Mouse (Mus musculus) midbrain, embryonic 15.5 days (tissue): ENCODE measurements around the gene March7. TPM values are rescaled to one million over a fixed set of nuclear protein-coding genes. Genes with fewer than 3 reads are reported as not detected.

Experiments used
- ATAC-seq: fragments of 200-750 bp; cut with Nextera tagmentation; replicated peaks from 2 replicates; pipeline ENCODE4 v1.8.0; 2017; ENCODE audit warnings: moderate TSS enrichment
- H3K27ac ChIP-seq: fragments of 300-500 bp; sonication (generic); 2 replicates; pipeline ENCODE4 v1.5.1; 2015; ENCODE audit warnings: mild to moderate bottlenecking, inconsistent platforms
- H3K27me3 ChIP-seq: fragments of 300-500 bp; sonication (generic); replicated peaks from 2 replicates; pipeline ENCODE4 v1.6.1; 2015; ENCODE audit warnings: inconsistent platforms
- H3K36me3 ChIP-seq: fragments of 300-500 bp; sonication (generic); replicated peaks from 2 replicates; pipeline ENCODE4 v1.6.1; 2015; ENCODE audit warnings: inconsistent platforms
- H3K4me1 ChIP-seq: fragments of 300-500 bp; sonication (generic); 2 replicates; pipeline ENCODE4 v1.6.1; 2015; ENCODE audit warnings: inconsistent platforms
- H3K4me2 ChIP-seq: fragments of 300-500 bp; sonication (generic); 2 replicates; pipeline ENCODE4 v1.6.1; 2015; ENCODE audit warnings: inconsistent platforms, mild to moderate bottlenecking, moderate library complexity
- H3K4me3 ChIP-seq: fragments of 300-500 bp; sonication (generic); 2 replicates; pipeline ENCODE4 v1.5.1; 2015; ENCODE audit warnings: mild to moderate bottlenecking, inconsistent platforms
- H3K9ac ChIP-seq: fragments of 300-500 bp; sonication (generic); 2 replicates; pipeline ENCODE4 v1.6.1; 2015; ENCODE audit warnings: mild to moderate bottlenecking, inconsistent platforms
- H3K9me3 ChIP-seq: fragments of 300-500 bp; sonication (generic); 2 replicates; pipeline ENCODE4 v1.6.1; 2016; ENCODE audit warnings: inconsistent platforms
- WGBS: fragments of 180-500 bp; shearing (Covaris S2); methylation state at CpG from one replicate; pipeline ENCODE4 v1.1.7; 2015; ENCODE audit warnings: mixed read lengths; 5-methylcytosine and 5-hydroxymethylcytosine counted together
- polyA plus RNA-seq: library from polyadenylated mRNA; unstranded; fragments of >200 nt; fragmentation: Nextera tagmentation; extraction: Ambion mirVana; gene quantifications from 2 replicates; pipeline ENCODE4 v1.2.1, GENCODE M21; 2015

The March7 gene
- polyA plus RNA-seq = 89.7 and 95.1 TPM in 2 replicates

DNA sequence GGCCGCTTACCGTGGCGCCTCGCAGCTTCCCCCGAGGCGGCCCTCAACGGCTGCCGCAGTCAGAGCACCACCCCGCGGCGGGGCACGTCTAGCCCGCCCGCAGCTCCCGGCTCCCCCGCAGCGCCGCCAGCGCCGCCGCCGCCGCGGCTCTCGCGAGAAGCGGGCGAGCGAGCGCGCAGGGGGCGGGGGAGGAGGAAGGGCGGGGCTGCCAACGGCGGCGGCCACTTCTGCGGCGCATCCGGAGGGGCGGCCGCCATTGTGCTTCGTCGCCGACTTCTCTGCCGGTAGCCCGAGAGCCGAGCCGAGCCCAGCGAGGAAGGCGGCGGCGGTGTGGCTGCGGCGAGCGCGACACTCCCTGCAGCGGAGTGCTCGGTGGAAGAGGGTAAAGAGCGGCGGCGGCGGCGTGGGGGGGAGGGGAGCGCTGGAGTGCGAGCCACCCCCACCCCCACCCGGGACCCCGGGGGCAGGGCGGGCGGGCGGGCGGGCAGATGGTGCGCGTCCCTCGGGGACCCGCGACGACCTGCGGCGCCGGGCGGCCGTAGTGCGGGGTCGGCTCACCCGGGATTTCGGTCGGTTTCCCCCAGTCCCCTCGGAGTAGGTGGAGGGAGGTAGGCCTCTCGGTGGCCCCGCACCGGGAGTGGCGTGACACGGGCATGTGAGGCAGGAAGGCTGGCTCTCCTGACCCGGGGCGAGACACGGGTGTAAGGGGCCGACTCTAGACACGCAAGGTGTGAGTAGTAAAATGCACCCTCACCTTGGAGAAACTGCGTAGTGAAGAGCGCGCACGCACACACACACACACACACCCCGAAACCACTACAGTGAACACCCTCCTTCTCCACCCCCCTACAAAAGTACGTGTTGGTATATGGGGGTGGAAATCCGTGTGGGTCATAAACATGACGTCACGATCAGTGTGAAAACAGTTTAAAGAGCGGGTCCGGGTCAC lies at the start of gene March7, which contains the start of gene Baz2b:
Gene March7 (plus strand): TSS at position 185 of the 949 bp plus-strand sequence.
Gene Baz2b (minus strand): TSS at position 137 of the 949 bp plus-strand sequence.
- WGBS = under 1% methylated on average over 98 of the region's 109 CpGs
- Histone ChIP-seq H3K4me3 (peak within 1 kb of the TSS; percentile 84), H3K4me2 (peak within 1 kb of the TSS; percentile 59), H3K9ac (peak within 1 kb of the TSS; percentile 78), H3K9me3 (no peaks in the 10 kb centered on the region), H3K36me3 (no peaks in the 10 kb centered on the region), H3K27me3 (no peaks in the 10 kb centered on the region), H3K27ac (peak within 1 kb of the TSS; percentile 92), H3K4me1 (peaks cover 31% of the 10 kb centered on the region)
- peak; percentile 92 for ATAC-seq

DNA sequence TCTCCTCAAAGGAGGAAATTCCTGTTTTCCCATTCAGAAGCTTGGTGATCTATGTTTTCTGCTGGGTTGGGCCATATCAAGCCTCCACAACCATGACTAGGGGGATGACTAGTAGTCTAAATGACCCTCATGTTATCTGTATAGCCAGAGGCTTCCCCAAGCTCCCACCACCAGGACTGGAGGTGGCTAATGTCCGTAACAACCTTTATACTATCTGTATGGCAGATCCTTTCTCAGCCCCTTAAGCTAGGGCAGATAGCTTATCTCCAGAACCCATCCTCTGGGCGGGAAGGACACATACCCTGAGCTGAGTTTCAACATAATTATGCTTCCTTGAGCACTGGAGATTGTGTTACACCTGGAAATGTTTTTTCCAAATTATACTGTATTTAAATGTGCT lies 45.9 kb upstream of the March7 start:
- WGBS = 85% methylated on average over 2 of the region's 2 CpGs
- ATAC-seq = no peak
- no peak overlapping the region for H3K9ac ChIP-seq
- no peak overlapping the region for H3K4me2 ChIP-seq
- no peak overlapping the region for H3K4me3 ChIP-seq
- H3K4me1 ChIP-seq = no peaks in the 10 kb centered on the region
- no peaks in the 10 kb centered on the region for H3K27me3 ChIP-seq
- no peaks in the 10 kb centered on the region for H3K36me3 ChIP-seq
- no peaks in the 10 kb centered on the region for H3K9me3 ChIP-seq
- H3K27ac ChIP-seq = no peak overlapping the region

DNA sequence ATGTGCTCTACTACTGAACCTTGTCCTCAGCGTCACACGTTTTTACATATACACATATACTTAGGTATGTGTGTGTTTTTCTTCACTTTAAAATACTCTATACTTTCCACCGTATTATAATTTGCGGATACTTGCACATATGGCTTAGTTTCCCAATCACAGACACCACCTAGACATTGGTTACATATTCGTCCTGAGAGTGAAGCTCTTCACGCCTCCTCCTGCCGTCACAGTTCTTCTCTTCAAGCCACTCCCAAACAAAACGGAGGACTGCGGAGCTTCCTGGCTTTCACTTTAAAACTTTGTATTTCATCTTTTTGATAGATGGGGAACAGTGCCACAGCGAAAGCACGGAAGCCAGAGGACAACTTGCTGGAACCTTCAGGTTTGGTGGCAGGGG lies 44.0 kb upstream of the March7 start:
- 95% methylated on average over 11 of the region's 11 CpGs for WGBS
- ATAC-seq = no peak
- H3K9ac ChIP-seq = no peak overlapping the region

DNA sequence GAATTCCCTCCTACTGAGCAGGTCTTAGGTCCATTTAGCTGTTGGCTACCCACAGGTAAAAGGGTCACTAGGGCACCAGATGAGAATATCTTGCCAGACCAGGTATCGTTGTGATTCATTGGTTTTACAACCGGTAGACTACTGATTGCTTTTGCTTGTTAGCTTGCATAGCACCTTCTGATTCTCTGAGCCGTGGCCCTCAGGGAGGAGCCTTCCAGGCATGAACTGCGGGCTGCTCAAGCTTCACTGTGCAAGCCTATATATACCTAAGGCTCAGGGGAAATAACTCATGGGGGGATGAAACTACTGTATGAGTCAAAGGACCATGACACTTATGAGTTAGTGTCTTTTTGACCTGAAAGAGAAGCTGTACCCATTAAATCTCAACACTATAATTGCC lies 42.8 kb upstream of the March7 start:
- no peak for ATAC-seq
- Histone ChIP-seq H3K27me3 (no peaks in the 10 kb centered on the region), H3K4me1 (no peaks in the 10 kb centered on the region), H3K36me3 (no peaks in the 10 kb centered on the region), H3K27ac (no peak overlapping the region), H3K9me3 (no peaks in the 10 kb centered on the region), H3K9ac (no peak overlapping the region), H3K4me3 (no peak overlapping the region), H3K4me2 (no peak overlapping the region)
- WGBS = 89% methylated on average over 4 of the region's 4 CpGs

More for the DNA sequence above, 44.0 kb upstream of the March7 start:
- Histone ChIP-seq H3K36me3 (no peaks in the 10 kb centered on the region), H3K9me3 (no peaks in the 10 kb centered on the region), H3K27ac (no peak overlapping the region), H3K4me3 (no peak overlapping the region), H3K27me3 (no peaks in the 10 kb centered on the region), H3K4me2 (no peak overlapping the region), H3K4me1 (no peaks in the 10 kb centered on the region)

DNA sequence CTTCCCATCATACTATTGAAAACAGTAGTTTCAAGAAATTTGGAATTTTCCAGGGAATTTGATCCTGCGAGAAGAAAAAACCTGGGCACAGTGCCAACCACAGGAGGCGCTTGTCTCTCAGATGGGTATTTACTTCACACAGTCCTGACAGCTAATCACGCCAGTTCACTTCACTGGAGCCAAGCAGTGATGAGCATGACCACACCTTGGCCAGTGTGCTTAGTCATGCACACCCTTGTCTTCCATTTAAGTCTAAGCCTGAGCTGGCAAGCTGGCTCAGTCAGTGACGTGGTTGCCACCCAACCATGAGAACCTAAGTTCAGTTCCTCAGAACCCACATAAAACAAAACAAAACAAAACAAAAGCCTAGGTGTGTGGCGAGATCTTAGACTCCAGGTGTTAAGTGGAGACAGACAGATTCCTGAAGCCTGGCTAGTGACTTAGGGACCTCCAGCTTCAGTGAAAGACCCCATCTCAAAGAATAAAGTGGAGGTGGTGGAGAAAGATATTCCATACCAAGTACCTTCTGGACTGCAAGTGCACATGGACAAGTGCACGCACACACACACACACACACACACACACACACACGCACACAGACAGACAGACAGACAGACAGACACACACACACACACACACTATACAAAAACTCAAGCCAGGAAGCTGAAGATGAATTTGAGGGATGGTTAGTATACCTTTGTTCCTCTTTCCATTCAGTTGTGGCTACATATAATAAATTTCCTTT lies 37.7 kb upstream of the March7 start:
- Histone ChIP-seq H3K9me3 (no peaks in the 10 kb centered on the region), H3K36me3 (no peaks in the 10 kb centered on the region), H3K4me2 (no peak overlapping the region), H3K27me3 (no peaks in the 10 kb centered on the region), H3K4me3 (no peak overlapping the region), H3K9ac (no peak overlapping the region), H3K27ac (no peak overlapping the region), H3K4me1 (no peaks in the 10 kb centered on the region)
- WGBS = 67% methylated on average over 7 of the region's 7 CpGs
- no peak for ATAC-seq

DNA sequence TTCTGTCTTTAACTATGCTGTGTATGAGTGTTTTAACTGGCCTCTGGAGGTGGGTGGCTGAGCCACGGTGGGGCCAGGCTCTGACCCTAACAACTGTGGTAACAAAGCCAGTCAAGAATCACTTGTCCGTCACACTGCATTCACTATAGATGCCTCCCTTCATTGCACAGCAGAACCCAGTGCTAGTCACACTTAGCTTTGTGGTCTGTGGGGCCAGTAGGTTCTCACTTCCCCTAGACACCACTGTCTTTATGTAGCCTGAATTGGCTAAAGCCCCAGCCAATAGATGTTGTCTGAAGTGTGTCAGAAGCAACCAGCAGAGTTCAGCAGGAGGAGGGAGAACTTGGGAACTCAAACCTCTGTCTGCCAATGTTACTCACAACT lies 37.2 kb upstream of the March7 start:
- no peak for ATAC-seq
- Histone ChIP-seq H3K36me3 (no peaks in the 10 kb centered on the region), H3K27ac (no peak overlapping the region), H3K9me3 (no peaks in the 10 kb centered on the region), H3K4me1 (no peaks in the 10 kb centered on the region), H3K4me2 (no peak overlapping the region), H3K9ac (no peak overlapping the region), H3K4me3 (no peak overlapping the region), H3K27me3 (no peaks in the 10 kb centered on the region)
- 61% methylated on average over 2 of the region's 2 CpGs for WGBS

DNA sequence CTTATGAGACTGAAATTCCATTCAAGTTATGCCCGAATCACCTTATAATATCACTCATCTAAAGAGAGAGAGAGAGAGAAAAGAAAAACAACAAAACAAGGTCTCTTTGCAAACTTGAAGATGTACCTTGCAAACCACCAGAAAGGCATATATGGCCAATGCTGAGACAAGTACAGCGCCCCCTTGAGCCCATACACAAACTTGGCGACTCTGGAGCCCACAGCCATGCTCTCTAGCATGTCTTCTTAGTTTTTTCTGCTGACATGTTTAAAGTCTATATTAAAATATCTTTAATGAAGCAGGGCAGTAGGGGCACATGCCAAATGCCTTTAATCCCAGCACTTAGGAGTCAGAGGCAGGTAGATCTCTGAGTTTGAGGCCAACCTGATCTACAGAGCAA lies 36.5 kb upstream of the March7 start:
- H3K27ac ChIP-seq = no peak overlapping the region
- H3K4me2 ChIP-seq = no peak overlapping the region
- no peak overlapping the region for H3K4me3 ChIP-seq
- 67% methylated on average over 3 of the region's 3 CpGs for WGBS
- ATAC-seq = no peak
- no peak overlapping the region for H3K9ac ChIP-seq
- no peaks in the 10 kb centered on the region for H3K36me3 ChIP-seq
- no peaks in the 10 kb centered on the region for H3K9me3 ChIP-seq
- no peaks in the 10 kb centered on the region for H3K27me3 ChIP-seq
- no peaks in the 10 kb centered on the region for H3K4me1 ChIP-seq

DNA sequence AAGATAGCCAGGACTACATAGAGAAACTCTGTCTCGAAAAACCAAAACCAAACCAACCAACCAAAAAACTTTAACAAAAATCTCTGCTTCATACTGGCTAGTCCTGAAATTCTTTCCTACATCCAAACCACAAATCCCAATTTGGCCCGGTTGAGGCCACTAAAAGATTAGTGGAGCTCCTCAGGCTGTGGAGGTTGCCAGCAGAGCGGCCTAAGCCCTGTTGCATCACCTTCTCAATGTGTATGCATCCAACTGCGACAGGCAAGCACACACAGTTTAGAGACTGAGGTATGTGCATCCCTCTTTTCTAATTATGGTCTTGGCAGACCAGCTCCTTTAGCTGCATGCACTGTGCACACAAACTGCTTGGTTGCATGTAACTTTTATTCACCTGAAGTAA lies 36.1 kb upstream of the March7 start:
- Histone ChIP-seq H3K9ac (no peak overlapping the region), H3K27me3 (no peaks in the 10 kb centered on the region), H3K4me1 (no peaks in the 10 kb centered on the region), H3K4me3 (no peak overlapping the region), H3K36me3 (no peaks in the 10 kb centered on the region), H3K9me3 (no peaks in the 10 kb centered on the region), H3K4me2 (no peak overlapping the region), H3K27ac (no peak overlapping the region)
- 92% methylated on average over 4 of the region's 4 CpGs for WGBS
- ATAC-seq = no peak

DNA sequence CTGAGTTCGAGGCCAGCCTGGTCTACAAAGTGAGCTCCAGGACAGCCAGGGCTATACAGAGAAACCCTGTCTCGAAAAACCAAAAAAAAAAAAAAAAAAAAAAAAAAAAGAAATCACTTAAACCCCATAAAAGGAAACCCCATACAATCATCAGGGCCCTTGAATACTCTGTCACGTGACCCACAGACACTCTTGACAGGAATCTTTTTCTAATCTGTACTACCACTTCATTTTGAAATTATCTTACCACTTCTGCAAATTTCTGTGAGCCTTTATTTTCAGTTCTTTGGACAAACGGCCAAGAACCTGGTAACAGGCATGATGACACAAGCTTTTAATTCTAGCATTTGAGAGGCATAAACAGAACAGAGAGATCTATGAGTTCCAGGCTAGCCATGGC lies 34.6 kb upstream of the March7 start:
- Histone ChIP-seq H3K4me3 (no peak overlapping the region), H3K9me3 (no peaks in the 10 kb centered on the region), H3K27ac (no peak overlapping the region), H3K4me2 (no peak overlapping the region), H3K9ac (no peak overlapping the region), H3K36me3 (no peaks in the 10 kb centered on the region), H3K4me1 (no peaks in the 10 kb centered on the region), H3K27me3 (no peaks in the 10 kb centered on the region)
- ATAC-seq = no peak
- 90% methylated on average over 3 of the region's 4 CpGs for whole genome bisulfite sequencing

DNA sequence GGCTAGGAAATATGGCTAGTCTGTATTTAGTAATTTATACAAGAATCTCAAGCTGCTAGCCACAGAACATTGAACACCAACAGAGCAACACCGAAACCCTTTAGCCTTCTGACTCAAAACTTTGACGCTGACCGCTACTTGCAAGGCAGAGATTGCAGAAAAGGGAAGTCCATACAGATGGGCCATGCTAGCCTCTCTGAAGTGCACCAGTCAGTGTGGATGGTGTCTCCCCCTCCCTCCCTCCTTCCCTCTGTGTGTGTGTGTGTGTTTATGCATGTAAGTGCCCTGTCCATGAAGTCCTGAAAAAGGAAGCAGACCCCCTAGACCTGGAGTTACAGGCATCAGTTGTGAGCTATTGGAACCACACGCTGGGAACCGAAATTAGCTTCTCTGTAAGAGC lies 33.6 kb upstream of the March7 start:
- Histone ChIP-seq H3K9me3 (no peaks in the 10 kb centered on the region), H3K4me3 (no peak overlapping the region), H3K4me1 (no peaks in the 10 kb centered on the region), H3K36me3 (no peaks in the 10 kb centered on the region), H3K27ac (no peak overlapping the region), H3K4me2 (no peak overlapping the region), H3K9ac (no peak overlapping the region), H3K27me3 (no peaks in the 10 kb centered on the region)
- no peak for ATAC-seq
- WGBS = 86% methylated on average over 5 of the region's 5 CpGs

DNA sequence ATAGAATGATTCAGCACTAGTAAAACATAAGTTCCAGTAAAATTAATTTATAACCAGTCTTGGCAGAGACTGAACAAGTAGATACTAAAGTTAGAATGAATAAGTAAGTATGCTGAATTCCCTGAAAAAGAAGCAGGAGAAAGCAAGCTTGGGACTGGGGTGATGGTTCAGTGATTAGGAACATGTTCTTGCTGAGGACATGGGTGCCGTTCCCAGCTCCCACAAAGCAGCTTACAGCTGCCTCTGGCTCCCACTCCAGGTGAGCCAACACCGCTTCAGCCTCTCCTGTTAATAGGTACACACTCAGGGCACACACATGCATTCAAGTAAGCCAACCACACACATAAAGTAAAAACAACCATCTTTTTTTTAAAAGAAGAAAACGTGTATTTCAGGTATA lies 32.2 kb upstream of the March7 start:
- ATAC-seq = no peak
- H3K4me1 ChIP-seq = no peaks in the 10 kb centered on the region
- no peaks in the 10 kb centered on the region for H3K36me3 ChIP-seq
- H3K4me3 ChIP-seq = no peak overlapping the region
- H3K27ac ChIP-seq = no peak overlapping the region
- H3K27me3 ChIP-seq = no peaks in the 10 kb centered on the region
- 80% methylated on average over 3 of the region's 3 CpGs for WGBS
- no peaks in the 10 kb centered on the region for H3K9me3 ChIP-seq
- no peak overlapping the region for H3K4me2 ChIP-seq
- no peak overlapping the region for H3K9ac ChIP-seq

DNA sequence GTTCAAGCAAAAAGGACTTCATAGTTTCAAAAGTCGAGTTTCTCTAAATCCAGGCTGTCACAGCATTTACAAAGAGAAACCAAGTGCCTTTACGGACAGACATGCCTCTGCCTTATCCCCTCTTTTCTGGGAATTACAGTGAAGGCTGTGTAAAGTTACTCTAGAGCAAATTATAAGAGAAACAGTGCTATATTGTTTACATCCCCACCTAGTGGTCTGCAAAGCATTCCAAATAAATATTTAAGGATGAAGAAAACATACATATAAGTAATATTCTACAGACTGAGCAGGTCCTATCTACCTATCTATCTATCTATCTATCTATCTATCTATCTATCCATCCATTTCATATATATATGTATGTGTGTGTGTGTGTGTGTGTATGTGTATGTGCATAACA lies 28.0 kb upstream of the March7 start:
- Histone ChIP-seq H3K9me3 (no peaks in the 10 kb centered on the region), H3K27me3 (no peaks in the 10 kb centered on the region), H3K9ac (no peak overlapping the region), H3K27ac (no peak overlapping the region), H3K36me3 (no peaks in the 10 kb centered on the region), H3K4me2 (no peak overlapping the region), H3K4me1 (no peaks in the 10 kb centered on the region), H3K4me3 (no peak overlapping the region)
- no peak for ATAC-seq
- WGBS = 58% methylated on average over 2 of the region's 2 CpGs
